Mouse (Mus musculus) v-Abl transformed pro-B cells (cell line): ENCODE data around the gene Arhgef12.

Source experiments
- in situ Hi-C, 2 experiments: fragments of 400-800 bp; cut with MboI; formaldehyde crosslinking; loops; one replicate each; pipeline ENCODE4 v1.15.1; 2025; ENCODE audit not compliant: unreplicated experiment in 2 of 2

The Arhgef12 gene

GRCm38 (mm10) chr9:43114833-43115232 lies 7.8 kb upstream of the Arhgef12 start:
- in situ Hi-C loops: loop anchor here (25.0 kb wide), 2 partner anchors 653 to 1103 kb away; no protein-coding TSS in a partner anchor

GRCm38 (mm10) chr9:43110286-43110980 lies 3.4 kb upstream of the Arhgef12 start:
- in situ Hi-C loops: loop anchor here (25.0 kb wide), 2 partner anchors 648 to 1098 kb away; no protein-coding TSS in a partner anchor

DNA sequence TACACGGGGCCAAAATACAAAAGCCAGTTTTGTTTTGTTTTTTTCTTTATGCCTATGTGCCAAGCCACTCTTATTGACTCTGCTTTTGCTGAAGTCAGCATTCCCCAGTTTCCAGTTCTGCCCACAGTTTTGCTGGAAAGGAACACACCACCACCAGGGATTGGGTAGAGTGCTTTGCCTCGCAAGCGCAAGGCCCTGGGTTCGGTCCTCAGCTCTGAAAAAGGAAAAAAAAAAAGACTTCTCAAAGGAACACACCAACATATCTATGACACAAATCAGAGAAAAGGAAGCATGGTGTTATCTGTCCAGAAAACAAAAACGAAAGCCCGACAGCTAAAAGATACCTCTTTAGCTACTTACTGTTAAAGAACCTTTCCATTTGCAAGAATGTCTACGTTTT lies 2.1 kb upstream of the Arhgef12 start:
- in situ Hi-C loops: loop anchor here (5.0 to 25.0 kb wide), 5 partner anchors 107 to 1097 kb away; no protein-coding TSS in a partner anchor

DNA sequence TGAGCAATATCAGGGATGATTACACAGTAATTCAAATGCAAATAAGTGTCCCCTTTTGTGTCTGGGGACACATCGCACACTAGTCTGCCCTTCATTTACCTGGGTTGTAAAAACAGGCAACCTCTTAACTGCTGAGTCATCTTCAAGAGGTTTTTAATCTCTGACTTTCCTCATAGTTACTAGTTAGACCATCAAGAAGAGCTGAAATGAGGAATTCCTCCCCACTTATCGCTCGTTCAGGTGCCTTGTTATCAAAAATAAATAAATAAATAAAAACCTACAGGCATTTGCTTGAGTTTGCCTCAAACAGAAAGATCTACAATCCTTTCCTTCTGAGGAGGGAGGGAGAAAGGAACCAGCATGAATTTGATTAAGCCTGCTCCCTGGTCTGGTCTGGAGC lies 1.7 kb upstream of the Arhgef12 start:
- in situ Hi-C loops: loop anchor here (5.0 to 25.0 kb wide), 5 partner anchors 106 to 1096 kb away; no protein-coding TSS in a partner anchor

GRCm38 (mm10) chr9:43108081-43108480 lies 1.0 kb upstream of the Arhgef12 start:
- in situ Hi-C loops: loop anchor here (5.0 to 25.0 kb wide), 5 partner anchors 106 to 1096 kb away; no protein-coding TSS in a partner anchor

- in situ Hi-C loops: loop anchor here (5.0 to 25.0 kb wide), 5 partner anchors 105 to 1095 kb away; no protein-coding TSS in a partner anchor
Observed at GRCm38 (mm10) chr9:43107555-43107954, 516 bp upstream of the Arhgef12 start.

- in situ Hi-C loops: loop anchor here (5.0 to 25.0 kb wide), 5 partner anchors 104 to 1094 kb away; no protein-coding TSS in a partner anchor
Observed at GRCm38 (mm10) chr9:43106426-43107186, 433 bp downstream of the Arhgef12 start.

DNA sequence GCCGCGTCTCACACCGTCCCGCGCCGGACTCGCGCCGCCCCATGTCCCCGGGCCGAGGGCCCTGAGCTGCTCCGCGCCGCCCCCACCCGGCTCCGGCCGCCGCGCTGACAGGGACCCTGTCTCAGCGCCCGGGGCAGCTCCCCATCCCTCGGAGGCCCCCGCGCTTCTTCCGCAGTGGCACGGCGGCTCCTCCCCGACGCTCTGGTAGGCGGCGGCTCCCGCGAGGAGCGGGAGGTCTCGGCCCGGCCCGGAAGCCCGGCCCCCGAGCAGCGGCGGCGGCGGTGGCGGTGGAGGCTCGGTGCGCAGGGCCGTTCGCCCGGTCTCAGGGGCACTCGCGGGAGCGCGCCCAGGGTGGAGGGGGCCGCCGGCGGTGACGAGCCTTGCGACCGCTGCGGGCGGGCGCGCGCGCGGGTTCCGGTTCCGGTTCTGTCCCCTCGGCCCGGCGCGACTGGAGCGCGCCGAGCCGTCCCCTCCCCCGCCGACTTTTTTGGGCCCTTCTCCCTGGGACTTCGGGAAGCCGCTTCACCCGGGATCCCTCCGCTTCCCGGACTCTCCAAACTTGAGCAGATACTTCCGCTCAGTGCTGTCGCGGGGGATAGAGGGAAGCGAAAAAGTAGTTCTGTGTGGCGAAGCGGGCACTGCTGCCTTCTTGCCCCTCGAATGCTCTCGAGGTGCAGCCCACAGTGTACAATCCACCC lies 1.2 kb downstream of the Arhgef12 start:
- in situ Hi-C loops: loop anchor here (5.0 to 25.0 kb wide), 5 partner anchors 104 to 1094 kb away; no protein-coding TSS in a partner anchor

- in situ Hi-C loops: loop anchor here (5.0 to 25.0 kb wide), 5 partner anchors 103 to 1093 kb away; no protein-coding TSS in a partner anchor
Observed at GRCm38 (mm10) chr9:43104873-43105663, 2.0 kb downstream of the Arhgef12 start.

DNA sequence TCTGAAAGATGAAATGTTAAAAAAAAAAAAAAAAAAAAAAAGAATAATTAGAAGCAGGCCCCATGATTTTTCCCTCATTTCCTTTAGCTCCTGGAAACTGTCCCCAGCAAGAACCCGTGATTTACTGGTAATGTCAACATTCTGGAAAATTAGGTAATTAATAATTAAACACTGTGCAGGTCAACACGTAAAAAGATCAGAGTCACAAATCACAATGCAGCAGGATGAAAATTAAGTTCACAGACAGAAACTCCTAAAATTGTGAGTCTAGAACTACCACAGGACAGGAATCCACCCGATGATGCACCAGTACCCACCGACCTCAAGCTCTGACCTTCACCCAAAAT lies 2.5 kb downstream of the Arhgef12 start:
- in situ Hi-C loops: loop anchor here (10.0 to 25.0 kb wide), 4 partner anchors 630 to 1092 kb away; no protein-coding TSS in a partner anchor

GRCm38 (mm10) chr9:43103675-43104299 lies 3.3 kb downstream of the Arhgef12 start:
- in situ Hi-C loops: loop anchor here (10.0 to 25.0 kb wide), 4 partner anchors 629 to 1091 kb away; no protein-coding TSS in a partner anchor

GRCm38 (mm10) chr9:43102931-43103330 lies 4.1 kb downstream of the Arhgef12 start:
- in situ Hi-C loops: loop anchor here (10.0 to 25.0 kb wide), 4 partner anchors 628 to 1091 kb away; no protein-coding TSS in a partner anchor

DNA sequence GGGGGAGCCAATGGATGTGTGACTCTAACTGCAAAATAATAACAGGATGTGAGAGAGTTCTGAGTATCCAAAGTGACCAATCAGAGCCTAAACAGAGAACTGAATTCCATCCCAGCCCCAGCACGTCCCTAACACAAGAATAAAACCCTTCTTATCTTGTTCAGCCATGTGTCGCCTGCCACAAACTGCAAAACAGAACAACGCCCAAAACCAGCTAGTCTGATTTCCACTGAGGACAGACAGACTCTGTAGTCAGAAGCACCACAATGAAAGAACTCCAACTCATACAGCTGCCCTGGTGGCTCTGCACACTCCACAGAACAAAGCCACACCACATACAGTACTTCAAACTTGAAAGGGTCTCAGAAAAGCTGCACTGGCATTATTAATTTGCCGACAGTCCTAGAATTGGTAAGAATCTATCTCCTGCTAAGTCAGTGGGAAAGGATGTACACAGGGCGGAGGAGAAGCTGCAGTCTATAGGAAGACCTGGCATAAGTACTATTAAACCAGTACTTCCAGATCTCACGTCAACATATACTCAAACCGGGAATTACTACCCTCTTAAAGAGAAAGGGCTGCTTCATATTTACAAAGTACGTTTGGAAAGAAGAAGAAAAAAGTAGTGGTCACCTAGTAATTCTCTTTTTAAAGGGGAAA lies 5.0 kb downstream of the Arhgef12 start:
- in situ Hi-C loops: loop anchor here (10.0 to 25.0 kb wide), 4 partner anchors 627 to 1090 kb away; no protein-coding TSS in a partner anchor

DNA sequence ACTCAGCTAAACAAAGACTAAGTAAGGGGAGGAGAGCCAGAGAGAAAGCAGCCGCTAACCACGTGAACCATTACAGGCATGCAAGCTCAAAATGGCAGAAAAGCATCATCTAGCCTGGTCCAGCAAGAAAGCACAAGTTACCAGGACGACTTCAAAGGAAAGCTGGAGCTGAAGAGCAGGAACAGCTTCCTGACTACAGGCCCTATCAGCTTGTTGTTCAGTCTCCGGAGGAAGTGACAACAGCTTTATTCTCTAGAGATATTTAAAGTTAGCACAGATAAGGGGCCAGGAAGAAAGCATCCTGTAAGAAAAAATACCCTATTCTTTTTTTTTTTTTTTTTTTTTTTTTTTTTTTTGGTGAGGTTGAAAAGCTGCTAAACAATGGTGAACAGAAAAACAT lies 8.1 kb downstream of the Arhgef12 start:
- in situ Hi-C loops: no loop called here

DNA sequence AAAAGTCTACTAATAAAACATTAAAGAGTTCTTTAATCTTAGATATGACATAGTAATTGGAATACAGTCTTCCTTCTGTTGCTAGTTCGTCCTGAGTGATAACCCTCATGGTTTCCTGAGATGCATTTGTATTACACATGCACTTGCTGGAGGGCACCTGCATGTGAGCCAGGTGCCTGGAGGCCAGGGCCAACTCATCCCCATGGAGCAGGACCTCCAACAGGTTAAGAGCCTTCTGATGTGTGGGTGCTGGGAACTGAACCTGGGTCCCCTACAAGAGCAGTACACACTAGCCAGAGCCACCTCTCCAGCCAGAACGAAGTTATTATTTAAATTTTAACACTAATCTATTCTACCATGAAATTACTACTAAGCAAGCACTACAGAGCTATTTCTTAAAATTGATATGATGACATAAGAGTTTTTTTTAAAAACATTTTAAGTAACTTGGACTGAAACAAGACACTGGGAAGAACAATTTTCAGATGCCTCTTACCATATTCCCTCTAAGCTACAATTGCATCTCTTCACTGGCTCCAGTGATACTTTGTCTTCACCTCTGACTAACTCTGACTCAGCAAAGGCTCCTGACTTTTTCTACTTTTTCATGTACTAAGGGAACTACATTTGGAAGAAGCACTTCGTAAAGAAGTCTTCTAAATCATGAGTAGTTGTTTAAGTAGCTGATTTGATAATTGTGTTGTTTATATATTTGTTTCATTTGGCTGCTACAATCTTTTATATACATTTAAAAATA lies 9.1 kb downstream of the Arhgef12 start:
- in situ Hi-C loops: no loop called here

GRCm38 (mm10) chr9:43096337-43096736 lies 10.7 kb downstream of the Arhgef12 start:
- in situ Hi-C loops: no loop called here

- in situ Hi-C loops: no loop called here
Observed at GRCm38 (mm10) chr9:43094828-43095227, 12.2 kb downstream of the Arhgef12 start.

DNA sequence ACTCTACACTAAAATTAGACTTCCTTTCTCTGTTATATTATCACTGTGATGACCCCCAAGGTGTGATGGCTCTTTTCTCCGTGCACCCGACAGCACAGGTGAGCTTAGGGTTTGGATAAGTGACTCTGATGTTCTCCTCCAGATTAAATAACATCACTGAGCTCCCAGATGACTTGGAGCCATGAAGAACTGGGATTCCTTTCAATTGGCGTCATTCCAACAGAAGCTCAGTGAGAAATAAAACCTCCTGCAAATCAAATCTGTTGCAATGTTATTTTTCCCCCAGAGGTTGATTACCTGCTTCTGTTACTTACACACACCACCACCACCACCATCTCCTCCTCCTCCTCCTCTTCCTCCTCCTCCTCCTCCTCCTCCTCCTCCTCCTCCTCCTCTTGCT lies 13.2 kb downstream of the Arhgef12 start:
- in situ Hi-C loops: no loop called here
